Mouse (Mus musculus): ENCODE measurements around the gene Gper1. TPM values are rescaled to one million over a fixed set of nuclear protein-coding genes. Genes with fewer than 3 reads are reported as not detected.

The Gper1 gene
- polyA plus RNA-seq, 1 experiment: not detected

DNA sequence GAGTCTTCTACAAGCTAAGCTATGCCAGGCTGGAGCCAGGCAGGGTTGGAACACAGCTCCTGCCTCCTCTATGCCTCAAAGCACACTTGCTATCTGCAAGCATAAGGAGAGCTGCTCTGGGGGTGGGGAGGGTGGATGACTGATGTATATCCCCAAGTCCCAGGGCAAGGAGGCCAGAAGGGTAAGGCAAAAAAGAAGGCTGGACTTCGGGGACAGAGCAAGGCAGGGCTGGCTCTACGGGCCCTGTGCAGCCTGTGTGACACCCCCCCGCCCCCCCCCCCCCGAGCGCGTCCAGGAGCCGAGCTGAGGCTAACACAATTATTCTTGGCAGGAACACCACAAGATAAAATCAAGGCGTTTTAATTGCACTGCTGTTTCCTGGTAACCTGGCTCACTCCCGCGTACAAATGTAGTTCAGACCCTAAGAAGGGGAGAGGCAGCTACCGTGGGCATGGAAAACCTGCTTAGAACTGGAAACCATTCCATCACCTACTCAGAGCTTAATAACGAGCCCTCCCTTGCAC, 6.9 kb downstream of the Gper1 start:
- Histone ChIP-seq H3K27me3 (replicated peaks) (no peaks in the 10 kb centered on the region), H3K4me3 (replicated peaks) (no peak overlapping the region), H3K9me3 (no peaks in the 10 kb centered on the region), H3K36me3 (replicated peaks; ENCODE audit: low read length) (peaks cover 14% of the 10 kb centered on the region), H3K4me1 (peaks cover 49% of the 10 kb centered on the region)
- TF ChIP-seq GATA1 (IDR thresholded peaks at IDR 0.05; ENCODE audit: borderline replicate concordance, low read length) (no peak), FLI1 (IDR thresholded peaks at IDR 0.05; ENCODE audit: low read length) (no peak)

DNA sequence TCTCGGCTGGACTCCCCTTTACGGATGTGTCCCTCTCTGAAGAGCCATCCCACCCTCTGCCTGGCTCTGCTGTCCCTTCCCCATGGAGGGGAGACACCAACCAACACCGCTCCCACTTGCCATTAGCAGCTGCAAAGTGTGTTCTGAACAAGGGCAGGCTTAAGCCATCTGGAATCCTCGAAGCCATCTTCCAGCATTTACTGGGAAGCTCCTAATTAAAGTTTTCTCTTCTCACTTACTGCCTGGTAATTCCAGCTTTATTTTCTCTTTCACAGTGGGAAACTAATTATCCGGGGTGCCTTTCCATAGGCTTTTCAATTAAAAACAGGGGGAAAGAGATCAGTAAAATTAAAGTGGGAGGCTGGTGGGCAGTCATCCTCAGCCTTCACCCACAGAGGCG, 9.4 kb downstream of the Gper1 start:
- Histone ChIP-seq H3K36me3 (replicated peaks; ENCODE audit: low read length) (peaks cover 7% of the 10 kb centered on the region), H3K9me3 (no peaks in the 10 kb centered on the region), H3K27me3 (replicated peaks) (no peaks in the 10 kb centered on the region), H3K4me3 (replicated peaks) (no peak overlapping the region), H3K4me1 (peaks cover 43% of the 10 kb centered on the region)
- no peak for TF ChIP-seq FLI1 (IDR thresholded peaks at IDR 0.05; ENCODE audit: low read length)
- TF ChIP-seq GATA1 (IDR thresholded peaks at IDR 0.05; ENCODE audit: borderline replicate concordance, low read length): no peak

DNA sequence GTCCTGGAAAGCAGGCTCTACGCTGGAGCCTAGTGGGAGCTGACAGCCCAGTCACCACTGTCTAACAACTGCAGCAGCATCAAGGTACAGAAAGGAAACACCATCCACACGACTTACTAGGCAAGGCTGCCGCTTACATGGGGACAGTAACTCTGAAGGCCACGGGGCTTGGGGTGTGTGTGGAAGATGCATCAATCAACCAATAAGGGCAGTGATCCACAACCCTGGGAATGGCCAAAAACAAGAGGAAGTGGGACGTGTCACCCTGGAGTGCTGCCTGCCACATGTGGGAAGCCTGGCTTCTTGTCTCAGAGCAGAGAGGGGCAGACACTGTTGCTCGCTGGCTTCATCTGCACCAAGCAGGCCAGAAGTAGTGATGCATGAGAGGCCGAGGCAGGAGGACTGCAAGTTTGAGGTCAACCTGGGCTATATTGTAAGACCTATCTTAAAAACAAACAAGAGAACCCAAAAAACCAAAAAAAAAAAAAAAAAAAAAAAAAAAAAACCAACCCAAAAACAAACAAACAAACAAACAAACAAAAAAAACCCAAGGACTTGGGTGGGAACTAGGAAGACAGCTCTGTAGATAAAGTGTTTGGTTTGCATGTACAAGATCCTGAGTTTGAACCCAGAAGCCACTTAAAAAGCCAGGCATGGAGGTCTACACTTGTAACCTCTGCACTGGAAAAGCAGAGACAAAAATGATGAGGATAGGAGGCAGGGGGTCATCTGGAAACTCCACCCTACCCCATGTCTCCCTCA, 10.0 kb downstream of the Gper1 start:
- H3K36me3 ChIP-seq (replicated peaks; ENCODE audit: low read length): peaks cover 7% of the 10 kb centered on the region
- H3K4me1 ChIP-seq: peaks cover 46% of the 10 kb centered on the region
- TF ChIP-seq GATA1 (IDR thresholded peaks at IDR 0.05; ENCODE audit: borderline replicate concordance, low read length): no peak
- TF ChIP-seq FLI1 (IDR thresholded peaks at IDR 0.05; ENCODE audit: low read length): no peak
- no peaks in the 10 kb centered on the region for H3K9me3 ChIP-seq
- H3K27me3 ChIP-seq (replicated peaks): no peaks in the 10 kb centered on the region
- no peak overlapping the region for H3K4me3 ChIP-seq (replicated peaks)

DNA sequence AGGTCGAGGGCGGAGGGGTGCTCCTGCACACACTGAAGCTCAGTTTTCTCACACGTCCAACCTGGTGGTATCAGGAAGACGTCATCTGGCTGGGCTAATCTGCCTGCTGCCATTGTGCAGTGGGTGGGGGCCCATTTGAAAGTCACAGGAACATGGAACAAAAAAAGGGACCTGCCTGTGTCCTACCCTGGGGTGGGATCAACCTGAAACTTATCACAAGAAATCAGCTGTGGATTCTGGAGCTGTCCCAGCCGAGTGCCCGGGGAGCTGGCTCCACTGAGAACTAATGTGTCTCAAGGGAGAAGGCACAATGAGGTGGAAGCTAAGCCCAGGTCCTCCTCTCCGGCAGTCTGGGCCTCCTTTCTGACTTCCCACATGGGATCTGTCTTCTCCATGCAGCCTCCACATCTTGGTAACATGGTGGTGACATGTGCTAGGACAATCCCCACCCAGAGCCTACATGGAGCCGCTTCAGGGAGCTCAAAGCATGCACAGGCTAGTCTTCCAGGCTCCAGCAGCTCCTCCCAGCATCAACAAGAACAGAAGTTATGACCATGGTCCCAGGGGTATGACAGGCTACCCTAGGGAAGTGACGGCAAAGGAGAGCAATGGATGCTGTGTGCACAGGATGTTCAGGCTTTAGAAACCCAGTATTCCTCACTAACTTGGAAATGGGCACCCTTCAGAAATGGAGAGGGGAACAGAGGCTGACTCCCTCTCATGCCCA, 11.1 kb downstream of the Gper1 start:
- Histone ChIP-seq H3K36me3 (replicated peaks; ENCODE audit: low read length) (peaks cover 7% of the 10 kb centered on the region), H3K27me3 (replicated peaks) (no peaks in the 10 kb centered on the region), H3K4me3 (replicated peaks) (no peak overlapping the region), H3K4me1 (peaks cover 57% of the 10 kb centered on the region), H3K9me3 (no peaks in the 10 kb centered on the region)
- TF ChIP-seq GATA1 (IDR thresholded peaks at IDR 0.05; ENCODE audit: borderline replicate concordance, low read length) (no peak), FLI1 (IDR thresholded peaks at IDR 0.05; ENCODE audit: low read length) (no peak)

DNA sequence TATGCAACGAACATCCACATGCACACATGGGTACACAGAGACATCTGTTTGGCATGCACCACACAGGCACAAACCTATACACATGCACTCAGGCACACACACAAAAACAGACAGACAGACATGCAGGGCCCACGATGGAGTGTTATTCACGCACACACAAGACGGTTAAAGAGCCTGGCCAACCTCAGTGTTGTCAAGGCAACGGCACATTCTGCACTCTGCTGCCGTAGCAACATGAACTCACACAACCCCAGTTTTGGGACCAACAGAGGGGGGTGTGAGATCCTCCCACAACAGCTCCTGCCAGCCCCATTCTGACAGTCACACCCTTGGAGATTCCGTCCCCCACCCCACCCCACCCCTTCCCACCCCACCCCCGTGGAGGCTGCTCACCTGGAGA, 12.0 kb downstream of the Gper1 start:
- Histone ChIP-seq H3K27me3 (replicated peaks) (no peaks in the 10 kb centered on the region), H3K4me1 (peaks cover 58% of the 10 kb centered on the region), H3K36me3 (replicated peaks; ENCODE audit: low read length) (peaks cover 7% of the 10 kb centered on the region), H3K9me3 (no peaks in the 10 kb centered on the region), H3K4me3 (replicated peaks) (no peak overlapping the region)
- TF ChIP-seq GATA1 (IDR thresholded peaks at IDR 0.05; ENCODE audit: borderline replicate concordance, low read length) (no peak), FLI1 (IDR thresholded peaks at IDR 0.05; ENCODE audit: low read length) (no peak)

DNA sequence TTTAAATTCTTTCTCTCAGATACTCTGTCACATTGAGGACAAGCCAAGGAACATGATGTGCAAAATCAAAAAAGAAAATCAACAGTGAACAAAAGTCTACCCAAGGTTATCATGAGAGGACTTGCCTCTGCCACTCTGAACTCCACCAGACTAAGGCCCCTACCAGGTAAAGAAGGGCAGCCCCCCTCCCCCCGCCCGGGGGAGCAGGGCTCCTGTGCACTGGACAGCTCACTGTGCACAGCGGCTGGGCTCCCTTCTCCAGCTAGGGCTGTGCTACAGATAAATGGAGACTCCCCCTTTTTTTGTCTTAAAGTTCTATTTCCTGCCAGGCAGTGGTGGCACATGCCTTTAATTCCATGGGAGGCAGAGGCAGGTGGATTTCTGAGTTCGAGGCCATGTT, 14.8 kb downstream of the Gper1 start:
- Histone ChIP-seq H3K9me3 (no peaks in the 10 kb centered on the region), H3K27me3 (replicated peaks) (no peaks in the 10 kb centered on the region), H3K4me1 (peaks cover 56% of the 10 kb centered on the region), H3K36me3 (replicated peaks; ENCODE audit: low read length) (peaks cover 16% of the 10 kb centered on the region), H3K4me3 (replicated peaks) (no peak overlapping the region)
- TF ChIP-seq GATA1 (IDR thresholded peaks at IDR 0.05; ENCODE audit: borderline replicate concordance, low read length): no peak
- no peak for TF ChIP-seq FLI1 (IDR thresholded peaks at IDR 0.05; ENCODE audit: low read length)

DNA sequence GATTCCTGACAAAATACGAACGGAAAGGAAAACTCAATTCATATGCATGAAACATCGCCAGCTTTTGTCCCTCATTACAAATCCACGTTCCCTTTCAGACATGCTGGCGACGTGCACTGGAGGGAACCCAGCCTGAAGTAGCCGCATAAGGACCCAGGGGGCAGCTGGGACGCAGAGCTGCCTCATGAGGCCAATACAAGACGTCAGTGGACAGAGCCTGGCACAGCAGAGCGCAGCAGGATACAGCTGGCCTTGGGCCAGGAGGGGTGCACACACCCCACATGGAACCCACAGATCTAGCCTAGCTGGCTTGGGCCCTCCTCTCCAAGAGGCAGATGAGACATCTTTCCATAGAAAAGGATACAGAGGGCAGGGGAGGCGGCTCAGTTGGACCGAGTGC, 15.5 kb downstream of the Gper1 start:
- peaks cover 51% of the 10 kb centered on the region for H3K4me1 ChIP-seq
- H3K36me3 ChIP-seq (replicated peaks; ENCODE audit: low read length): peaks cover 14% of the 10 kb centered on the region
- no peaks in the 10 kb centered on the region for H3K27me3 ChIP-seq (replicated peaks)
- H3K9me3 ChIP-seq: no peaks in the 10 kb centered on the region
- TF ChIP-seq GATA1 (IDR thresholded peaks at IDR 0.05; ENCODE audit: borderline replicate concordance, low read length) (no peak), FLI1 (IDR thresholded peaks at IDR 0.05; ENCODE audit: low read length) (no peak)
- no peak overlapping the region for H3K4me3 ChIP-seq (replicated peaks)

DNA sequence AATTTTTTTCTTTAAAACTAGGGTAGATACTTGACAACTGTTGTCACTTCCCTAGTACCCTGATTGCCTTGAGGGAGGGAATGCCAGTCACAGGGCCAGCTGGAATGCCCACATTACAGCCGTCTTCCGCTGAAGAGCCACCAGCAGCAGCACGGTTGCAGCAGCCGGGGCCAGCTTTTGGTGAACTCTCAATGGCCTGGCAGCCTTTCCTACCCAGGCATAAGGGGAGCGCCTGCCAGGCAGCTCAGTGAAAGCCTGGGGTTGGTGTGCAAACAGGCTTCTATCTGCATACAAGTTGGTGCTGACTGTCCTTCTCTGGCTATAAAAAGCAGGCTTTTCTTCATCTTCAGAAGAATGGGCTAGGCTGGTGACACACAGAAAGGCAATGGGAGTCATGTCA, 17.5 kb downstream of the Gper1 start:
- no peak for TF ChIP-seq FLI1 (IDR thresholded peaks at IDR 0.05; ENCODE audit: low read length)
- Histone ChIP-seq H3K9me3 (no peaks in the 10 kb centered on the region), H3K4me1 (peaks cover 41% of the 10 kb centered on the region), H3K36me3 (replicated peaks; ENCODE audit: low read length) (peaks cover 13% of the 10 kb centered on the region), H3K4me3 (replicated peaks) (no peak overlapping the region), H3K27me3 (replicated peaks) (no peaks in the 10 kb centered on the region)

DNA sequence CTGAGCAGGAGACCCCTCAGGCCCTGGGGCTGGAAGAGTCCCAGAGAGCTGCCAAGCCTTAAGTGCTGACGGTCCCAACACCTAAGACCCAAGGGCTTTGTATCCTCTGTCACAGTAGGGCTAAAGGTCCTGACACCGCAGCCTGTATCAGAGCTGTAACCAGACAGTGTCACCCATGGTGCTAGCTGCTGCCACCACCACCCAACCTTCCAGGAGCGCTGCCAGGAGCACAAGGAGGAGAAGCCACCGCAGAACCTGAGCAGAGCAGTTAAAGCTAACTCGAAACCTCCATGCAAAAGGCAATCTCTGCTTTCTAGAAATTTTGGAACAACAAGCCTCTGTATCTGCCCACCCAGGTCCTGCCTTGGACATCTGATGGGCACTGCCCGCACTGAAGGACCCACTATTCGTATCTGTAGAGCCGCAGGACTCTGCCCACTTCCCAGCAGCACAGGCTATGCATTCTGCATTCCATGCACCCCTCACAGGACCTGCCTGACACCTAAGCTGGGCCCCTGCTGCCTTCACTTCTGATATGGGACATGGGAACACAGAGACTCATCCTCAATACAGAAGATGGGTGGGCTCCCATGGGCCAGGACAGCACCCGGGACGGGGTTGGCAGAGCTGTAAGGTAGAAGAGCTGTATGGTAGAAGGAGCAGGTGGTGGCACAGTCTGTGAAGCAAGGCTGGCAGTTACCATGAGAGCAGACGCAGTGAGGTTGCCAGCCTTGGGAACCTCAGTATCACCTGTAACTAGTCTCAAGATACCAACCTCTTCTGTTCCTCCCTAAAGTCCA, 18.2 kb downstream of the Gper1 start:
- Histone ChIP-seq H3K27me3 (replicated peaks) (no peaks in the 10 kb centered on the region), H3K36me3 (replicated peaks; ENCODE audit: low read length) (peaks cover 13% of the 10 kb centered on the region), H3K4me1 (peaks cover 48% of the 10 kb centered on the region), H3K4me3 (replicated peaks) (no peak overlapping the region), H3K9me3 (no peaks in the 10 kb centered on the region)
- no peak for TF ChIP-seq FLI1 (IDR thresholded peaks at IDR 0.05; ENCODE audit: low read length)
- TF ChIP-seq GATA1 (IDR thresholded peaks at IDR 0.05; ENCODE audit: borderline replicate concordance, low read length): no peak

DNA sequence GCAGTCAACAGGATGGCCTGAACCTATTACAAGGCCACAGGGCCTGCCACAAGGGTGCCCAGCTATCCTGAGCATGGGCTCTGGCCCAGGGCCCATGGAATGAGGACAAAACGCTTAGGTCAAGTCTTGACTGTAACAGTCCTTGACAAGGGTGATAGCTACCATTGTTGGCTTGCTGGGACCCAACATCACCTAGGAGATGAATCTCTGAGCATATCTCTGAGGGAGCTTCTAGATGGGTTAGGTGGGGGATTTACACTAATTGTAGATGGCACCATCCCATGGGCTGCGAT, 18.7 kb downstream of the Gper1 start:
- Histone ChIP-seq H3K9me3 (no peaks in the 10 kb centered on the region), H3K4me3 (replicated peaks) (no peak overlapping the region), H3K36me3 (replicated peaks; ENCODE audit: low read length) (peaks cover 11% of the 10 kb centered on the region), H3K27me3 (replicated peaks) (no peaks in the 10 kb centered on the region), H3K4me1 (peaks cover 51% of the 10 kb centered on the region)
- no peak for TF ChIP-seq FLI1 (IDR thresholded peaks at IDR 0.05; ENCODE audit: low read length)
- TF ChIP-seq GATA1 (IDR thresholded peaks at IDR 0.05; ENCODE audit: borderline replicate concordance, low read length): no peak
